Mouse (Mus musculus) bone marrow, adult 2 months (tissue): ENCODE data around the gene Asb18. TPM values are rescaled to one million over a fixed set of nuclear protein-coding genes. Genes with fewer than 3 reads are reported as not detected.

Experiments used
- H3K27ac ChIP-seq: fragments of 200-500 bp; 2 replicates; pipeline ENCODE4 v1.5.1; 2012; ENCODE audit warnings: low read depth, mild to moderate bottlenecking, control low read depth, inconsistent platforms, low read length; ENCODE audit not compliant: control insufficient read depth, poor library complexity, insufficient read depth
- H3K4me1 ChIP-seq: fragments of 200-500 bp; 2 replicates; pipeline ENCODE4 v1.6.1; 2011; ENCODE audit warnings: low read length; ENCODE audit not compliant: control insufficient read depth, insufficient read depth
- H3K4me3 ChIP-seq: fragments of 200-500 bp; replicated peaks from 2 replicates; pipeline ENCODE3; 2011; ENCODE audit warnings: mild to moderate bottlenecking, low read depth, low read length, control low read depth; ENCODE audit not compliant: control insufficient read depth
- CTCF ChIP-seq: fragments of 200-500 bp; IDR thresholded peaks from 2 replicates; pipeline ENCODE4 v1.5.1; 2011; ENCODE audit warnings: low read length, control low read depth; ENCODE audit not compliant: control insufficient read depth, insufficient read depth
- POLR2A ChIP-seq: fragments of 200-500 bp; IDR thresholded peaks from 2 replicates; pipeline ENCODE4 v1.6.1; 2011; ENCODE audit warnings: low read depth, mild to moderate bottlenecking, control low read depth, low read length, borderline replicate concordance; ENCODE audit not compliant: control insufficient read depth
- WGBS: fragments of 180-500 bp; shearing (Covaris S2); methylation state at CpG from one replicate; pipeline ENCODE4 v1.1.7; 2018; 5-methylcytosine and 5-hydroxymethylcytosine counted together
- polyA plus RNA-seq: library from polyadenylated mRNA; stranded (reverse); fragments of >200 nt; gene quantifications from 2 replicates; pipeline ENCODE4 v1.2.4, GENCODE M21; 2011; ENCODE audit warnings: low replicate concordance; ENCODE audit not compliant: missing spikeins, insufficient read depth, insufficient read length

Asb18 gene
- polyA plus RNA-seq, 1 experiment = not detected

DNA sequence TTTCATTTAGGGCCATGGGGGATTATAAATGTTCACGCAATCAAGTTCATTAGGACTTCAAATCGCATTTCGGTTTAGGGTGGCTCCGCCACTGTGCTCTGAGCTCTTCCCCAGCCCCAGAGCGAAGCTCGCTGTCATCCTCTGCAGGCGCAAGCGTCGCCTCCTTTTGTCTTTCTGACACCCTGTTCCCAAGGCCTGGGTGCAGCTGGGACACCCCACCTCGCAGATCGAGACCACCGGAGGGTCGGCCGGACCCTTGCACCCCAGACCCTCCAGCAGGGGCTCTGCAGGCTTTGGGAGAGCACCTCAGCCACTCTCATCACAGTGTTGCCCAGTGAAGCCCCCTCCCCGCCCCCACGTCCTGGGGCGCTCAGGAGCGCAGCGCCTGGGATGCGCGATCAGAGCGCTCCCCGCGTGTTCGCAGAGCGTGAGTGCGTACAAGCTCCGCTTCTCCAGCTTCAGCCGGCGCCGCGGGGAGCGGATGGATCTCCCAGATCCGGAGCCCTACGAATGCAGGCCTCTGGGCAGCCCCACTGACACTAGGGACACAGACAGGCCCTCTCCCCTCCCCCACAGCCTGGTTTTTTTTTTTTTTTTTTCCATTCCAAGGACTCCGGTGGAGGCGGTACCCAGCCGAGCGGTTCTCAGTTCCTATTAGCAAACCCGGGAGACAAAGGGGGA is 72.6 kb downstream of the Asb18 start:
- Histone ChIP-seq H3K4me3 (no peak overlapping the region), H3K4me1 (peaks cover 3% of the 10 kb centered on the region), H3K27ac (no peak overlapping the region)
- TF ChIP-seq CTCF (no peak), POLR2A (no peak)
- 2% methylated on average over 40 of the region's 40 CpGs for WGBS

DNA sequence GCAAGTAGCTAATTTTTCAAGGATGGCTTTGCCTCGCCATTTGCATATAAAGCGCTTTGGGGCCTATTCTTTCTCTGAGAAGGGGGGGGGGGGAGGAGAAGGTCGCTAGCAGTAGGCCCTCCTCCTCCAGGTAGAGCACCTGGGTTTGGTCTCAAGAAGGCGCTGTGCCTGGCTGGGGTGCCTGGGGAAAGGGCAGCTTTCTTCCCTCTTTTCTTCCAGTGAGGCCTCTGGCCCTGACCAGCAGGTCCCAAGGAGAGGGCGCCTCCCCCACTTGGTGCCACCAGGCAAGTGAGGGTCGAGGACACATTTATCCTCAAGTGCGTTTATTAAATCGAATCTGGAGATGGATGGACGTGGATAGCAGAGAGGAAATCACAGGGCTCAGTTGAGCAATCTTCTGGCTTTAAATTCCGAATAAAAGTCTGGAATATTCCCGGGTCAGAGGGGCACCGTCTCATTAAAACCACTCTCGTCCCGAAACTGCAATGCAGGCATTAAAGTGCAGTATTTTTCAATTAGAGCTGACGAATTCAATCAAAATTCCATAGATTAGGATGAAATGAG is 73.4 kb downstream of the Asb18 start:
- Histone ChIP-seq H3K4me1 (peaks cover 3% of the 10 kb centered on the region), H3K4me3 (no peak overlapping the region), H3K27ac (no peak overlapping the region)
- 35% methylated on average over 15 of the region's 15 CpGs for WGBS
- no peak for TF ChIP-seq CTCF
- TF ChIP-seq POLR2A = no peak

DNA sequence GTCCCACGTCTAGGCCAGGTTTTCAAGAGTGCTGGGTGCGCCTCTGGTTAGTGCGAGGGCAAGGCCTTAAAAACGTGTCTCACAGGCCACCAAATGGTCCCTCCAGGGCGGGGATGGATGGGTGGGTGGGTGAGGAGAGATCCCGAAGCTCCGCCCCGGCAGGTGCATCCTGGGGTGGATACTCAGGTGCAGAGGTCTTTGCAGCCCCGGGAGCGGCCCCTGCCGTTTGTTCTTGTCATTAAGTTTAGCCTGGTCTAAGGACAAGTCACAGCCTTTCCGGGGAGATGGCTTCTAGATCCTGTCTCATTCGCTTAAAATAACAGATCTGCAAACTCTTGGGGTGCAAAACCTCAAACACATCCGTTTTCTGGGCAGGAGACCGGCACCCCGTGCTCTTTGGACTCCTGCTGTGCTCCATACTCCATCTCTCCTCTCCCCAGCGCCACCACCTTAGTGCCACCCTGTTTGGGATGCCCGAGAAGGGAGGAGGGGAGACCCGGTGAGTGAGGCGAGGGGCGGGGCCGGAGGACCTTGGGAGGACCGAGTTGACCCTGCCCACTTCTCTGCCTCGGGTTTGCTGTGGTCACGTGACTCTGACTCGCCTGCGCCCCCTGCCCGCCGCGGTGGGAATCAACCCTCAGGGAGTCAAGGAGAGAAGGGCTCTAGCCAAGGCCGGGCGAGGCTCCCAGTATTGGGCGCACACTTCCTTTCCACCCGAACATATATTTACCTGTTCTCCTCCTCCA is 74.3 kb downstream of the Asb18 start:
- no peak for TF ChIP-seq POLR2A
- peak; percentile 69 for TF ChIP-seq CTCF
- H3K4me1 ChIP-seq = peaks cover 3% of the 10 kb centered on the region
- no peak overlapping the region; the same call in 1 of the 2 replicates for H3K27ac ChIP-seq
- peak overlapping the region; percentile 2 for H3K4me3 ChIP-seq
- 2% methylated on average over 34 of the region's 34 CpGs for WGBS

DNA sequence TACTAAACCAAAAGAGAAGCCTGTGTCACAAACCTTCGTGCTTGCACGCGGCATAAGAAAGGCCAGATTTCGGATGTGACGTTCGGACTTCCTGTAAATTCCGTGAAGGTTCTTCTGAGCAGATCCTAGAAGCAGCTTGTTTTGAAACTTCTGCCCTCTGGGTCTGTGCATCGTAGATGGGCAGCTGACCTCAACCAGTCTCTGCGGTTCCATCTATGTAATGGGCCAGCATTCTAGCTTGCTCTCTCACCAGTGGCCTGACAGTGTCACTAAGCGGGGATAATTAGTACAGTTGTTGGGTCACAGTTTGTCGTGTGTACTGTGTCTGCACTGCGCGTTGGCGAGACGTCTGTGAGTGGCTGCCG is 74.9 kb downstream of the Asb18 start:
- WGBS = 10% methylated on average over 16 of the region's 16 CpGs
- H3K27ac ChIP-seq = no peak overlapping the region
- TF ChIP-seq CTCF (no peak), POLR2A (no peak)
- no peak overlapping the region for H3K4me3 ChIP-seq
- peaks cover 3% of the 10 kb centered on the region for H3K4me1 ChIP-seq

DNA sequence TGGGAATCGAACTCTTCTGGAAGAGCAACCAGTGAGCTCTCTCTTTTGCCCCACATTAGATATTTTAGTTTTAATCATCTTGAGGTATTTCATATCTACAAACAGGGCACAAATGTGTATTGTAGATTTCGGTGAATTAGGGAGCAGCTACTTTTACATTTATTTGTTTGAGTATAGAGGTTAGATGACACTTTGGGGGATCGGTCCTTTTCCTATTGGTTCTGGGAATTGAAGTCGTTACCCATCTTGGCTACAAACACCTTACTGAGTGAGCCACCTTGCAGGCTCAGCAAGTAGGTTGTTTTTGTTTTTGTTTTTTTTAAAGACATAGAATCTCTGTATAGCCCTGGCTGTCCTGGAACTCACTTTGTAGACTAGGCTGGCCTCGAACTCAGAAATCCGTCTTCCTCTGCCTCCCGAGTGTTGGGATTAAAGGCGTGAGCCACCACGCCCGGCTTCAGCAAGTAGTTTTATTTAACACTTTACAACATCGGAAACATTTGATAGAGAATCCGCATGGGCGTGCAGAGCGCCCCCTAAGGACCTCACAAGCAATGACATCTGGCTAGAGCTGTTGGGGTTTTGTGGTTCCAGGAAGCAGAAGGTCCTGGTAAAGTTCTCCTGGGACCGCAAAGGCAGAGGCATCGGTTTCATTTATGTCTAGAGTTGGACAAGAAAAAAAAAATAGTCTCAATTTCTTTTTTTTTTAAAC is 75.4 kb downstream of the Asb18 start:
- H3K27ac ChIP-seq = no peak overlapping the region
- no peak overlapping the region for H3K4me3 ChIP-seq
- H3K4me1 ChIP-seq = peaks cover 3% of the 10 kb centered on the region
- 29% methylated on average over 16 of the region's 16 CpGs for WGBS
- peak; percentile 26; the same call in 1 of the 2 replicates for TF ChIP-seq CTCF
- no peak for TF ChIP-seq POLR2A

DNA sequence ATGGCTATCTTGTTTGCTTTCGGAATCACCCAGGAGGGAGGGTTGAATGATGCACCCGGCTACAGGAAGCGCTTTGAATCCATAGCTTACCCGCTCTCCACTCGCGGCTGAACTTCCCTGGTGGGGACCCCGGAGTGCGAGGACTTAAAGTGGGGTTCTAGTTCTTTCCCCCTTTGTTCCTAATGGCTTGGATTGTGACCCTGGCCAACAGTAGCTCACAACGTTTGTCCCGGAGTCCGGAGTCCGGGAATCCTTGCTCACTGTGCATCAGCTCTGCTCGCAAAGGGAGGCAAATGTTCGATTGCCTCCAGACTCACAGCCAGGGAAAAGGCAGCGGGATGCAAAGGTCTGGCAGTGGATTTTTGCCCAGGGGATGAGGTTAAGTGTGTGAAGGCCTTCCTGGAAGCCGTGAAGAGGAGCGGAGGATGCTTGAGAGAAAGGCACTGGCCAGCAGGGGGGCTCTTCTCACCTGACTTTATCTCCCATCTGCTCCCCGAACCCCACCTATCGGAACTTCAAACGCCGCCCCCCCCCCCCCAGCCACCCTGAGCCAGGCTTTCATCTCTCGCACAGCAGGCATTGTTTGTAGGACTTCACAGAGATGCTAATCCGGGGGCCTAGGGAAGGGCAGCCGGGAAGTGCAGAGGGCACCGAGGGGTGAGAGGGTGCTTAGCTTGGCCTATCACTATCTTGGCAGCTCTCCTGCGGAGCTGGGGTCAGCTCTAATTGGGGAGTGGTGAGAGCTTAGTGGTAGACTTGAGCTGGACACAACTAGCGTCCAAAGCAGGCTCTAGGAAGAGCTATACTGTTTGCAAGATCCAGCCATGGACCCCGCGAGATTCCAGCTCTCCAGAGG is 78.7 kb downstream of the Asb18 start:
- Histone ChIP-seq H3K27ac (no peak overlapping the region), H3K4me1 (peaks cover 3% of the 10 kb centered on the region), H3K4me3 (no peak overlapping the region)
- 38% methylated on average over 29 of the region's 29 CpGs for WGBS
- TF ChIP-seq CTCF = no peak
- no peak for TF ChIP-seq POLR2A
